Mouse (Mus musculus): ENCODE measurements around the gene Klhdc7a. TPM values are rescaled to one million over a fixed set of nuclear protein-coding genes. Genes with fewer than 3 reads are reported as not detected.

Klhdc7a gene
- polyA plus RNA-seq, 1 experiment from 2014 or later = 0.09 TPM

GRCm38 (mm10) chr4:139925275-139926160 lies 42.3 kb downstream of the Klhdc7a start:
- no peaks in the 10 kb centered on the region for H3K36me3 ChIP-seq
- 16% methylated on average over 34 of the region's 34 CpGs for WGBS
- no peaks in the 10 kb centered on the region; the same call in 1 of the 2 replicates for H3K9me3 ChIP-seq
- H3K27me3 ChIP-seq = peaks cover 48% of the 10 kb centered on the region
- peaks cover 14% of the 10 kb centered on the region for H3K4me1 ChIP-seq
- no peak overlapping the region for H3K27ac ChIP-seq
- ATAC-seq (ENCODE audit: insufficient number of reproducible peaks, low FRiP score, low TSS enrichment, low read depth) = no peak
- H3K9ac ChIP-seq = no peak overlapping the region
- peak overlapping the region; percentile 17 for H3K4me3 ChIP-seq
- H3K4me2 ChIP-seq = peak overlapping the region; percentile 38

DNA sequence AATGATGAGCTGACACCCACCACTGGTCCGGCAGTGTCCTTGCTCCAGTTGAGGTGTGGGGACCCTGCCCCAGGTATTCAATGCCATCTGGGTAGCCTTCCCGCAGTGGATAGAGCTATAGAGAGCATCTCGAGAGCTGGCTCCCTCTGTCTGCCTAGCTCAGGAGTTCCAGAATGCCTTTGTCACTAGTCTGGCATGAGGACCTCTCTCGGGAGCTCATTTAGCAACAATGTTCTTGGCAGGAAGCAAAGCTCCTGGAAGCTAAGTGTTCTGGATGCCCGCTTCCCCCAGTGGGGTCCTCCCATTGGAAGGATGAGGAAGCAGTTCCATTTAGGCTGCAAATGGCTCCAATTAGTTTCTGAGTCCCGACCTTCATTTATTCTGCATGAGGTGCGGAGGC lies 51.1 kb downstream of the Klhdc7a start:
- no peak for ATAC-seq (ENCODE audit: insufficient number of reproducible peaks, low FRiP score, low TSS enrichment, low read depth)

More for the DNA sequence above, 51.1 kb downstream of the Klhdc7a start:
- no peak overlapping the region for H3K27ac ChIP-seq
- no peak overlapping the region for H3K4me3 ChIP-seq
- H3K36me3 ChIP-seq = no peaks in the 10 kb centered on the region
- no peaks in the 10 kb centered on the region for H3K9me3 ChIP-seq
- H3K4me2 ChIP-seq = no peak overlapping the region
- no peak overlapping the region for H3K9ac ChIP-seq
- WGBS = 57% methylated on average over 7 of the region's 7 CpGs
- no peaks in the 10 kb centered on the region for H3K4me1 ChIP-seq
- H3K27me3 ChIP-seq = peaks cover 8% of the 10 kb centered on the region; the same call in 1 of the 2 replicates

MicroRNAs within 50 kb of the gene (microRNA counts, 519-probe panel; counts per million panel counts)
- microRNA mmu-miR-2139 = 1,736 counts per million, percentile 26 among the panel's probes with 10 or more counts

Small RNA genes lying within 50 kb of the gene (microRNA-seq; reads per million reads assigned to microRNA genes)
- gene Mir2139 = not detected

Other genes with a start within 250 kb of the Klhdc7a start
- 0.38 and 0.91 TPM in 2 replicates for gene Pax7, start 134.5 kb downstream of the Klhdc7a start, polyA plus RNA-seq (2015; fragmentation: Nextera tagmentation; extraction: Ambion mirVana)

All from limb, embryonic 15.5 days (tissue).